Mouse (Mus musculus) NIH3T3 (cell line): Measurements from ENCODE around the gene Hoxa5.

Experiments used
- DNase-seq: peaks from one replicate; pipeline ENCODE4 v3.0.0-alpha.2; 2012; ENCODE audit warnings: low read depth

Gene Hoxa5

DNA sequence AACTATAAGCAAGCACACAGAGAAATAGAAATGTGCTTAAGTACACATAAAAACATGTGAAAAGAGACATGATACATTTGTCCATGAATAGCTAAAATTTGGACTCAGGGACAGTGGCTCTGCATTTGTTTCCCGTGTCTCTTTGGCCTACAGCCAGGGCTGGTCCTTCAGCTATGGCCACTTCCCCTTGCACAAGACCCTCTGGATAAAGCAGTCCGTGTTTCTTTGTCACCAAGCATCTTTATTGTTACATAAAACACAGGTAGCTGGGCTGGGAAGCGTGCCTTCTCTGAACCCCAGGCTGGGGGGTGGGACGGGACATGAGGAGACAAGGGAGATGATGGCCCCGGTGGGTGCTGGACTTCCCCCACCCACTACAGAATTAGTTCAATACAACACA is 9.9 kb upstream of the Hoxa5 start:
- peak; percentile 50 for DNase-seq

- DNase-seq = peak; percentile 93
These were observed 9.0 kb upstream of the Hoxa5 start, which contains the start of the genes Hoxa3 and Gm28308 for GRCm38 (mm10) chr6:52213119-52213986. Hoxa3 (minus strand) TSS chr6:52213336. Gm28308 (minus strand) TSS chr6:52213339.

- DNase-seq = peak; percentile 85
These were observed 8.2 kb upstream of the Hoxa5 start for GRCm38 (mm10) chr6:52212556-52213118.

DNA sequence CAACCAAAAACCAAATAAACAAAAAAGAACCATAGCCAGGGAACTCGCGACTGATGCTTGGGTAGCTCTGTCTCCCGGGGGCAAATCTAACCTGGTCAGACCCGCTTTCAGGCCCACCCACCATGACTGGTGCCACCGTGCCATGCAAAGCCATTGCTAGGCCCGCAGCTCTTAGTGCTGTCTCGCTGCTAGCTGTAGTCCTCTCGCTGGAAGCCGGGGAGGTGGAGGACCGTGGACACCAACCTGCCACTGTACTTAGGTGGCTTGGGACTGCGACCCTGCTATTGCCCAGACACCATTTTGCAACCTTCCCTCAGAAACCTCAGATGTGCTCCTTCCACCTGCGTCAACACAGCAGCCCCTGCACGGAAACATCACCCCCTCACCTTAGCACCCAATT is 7.6 kb upstream of the Hoxa5 start:
- DNase-seq = no peak

- peak; percentile 95 for DNase-seq
These were observed 7.0 kb upstream of the Hoxa5 start for GRCm38 (mm10) chr6:52211170-52211935.

GRCm38 (mm10) chr6:52209685-52210046 is 5.3 kb upstream of the Hoxa5 start:
- DNase-seq = no peak

- peak; percentile 46 for DNase-seq
These were observed 4.7 kb upstream of the Hoxa5 start for GRCm38 (mm10) chr6:52208868-52209684.

GRCm38 (mm10) chr6:52208072-52208867 is 3.9 kb upstream of the Hoxa5 start, which contains the start of gene Hoxa6:
Hoxa6 (minus strand) TSS chr6:52208722.
- peak; percentile 79 for DNase-seq

- peak; percentile 55 for DNase-seq
These were observed 3.2 kb upstream of the Hoxa5 start for GRCm38 (mm10) chr6:52207684-52207976.

- peak; percentile 53 for DNase-seq
These were observed 2.7 kb upstream of the Hoxa5 start for GRCm38 (mm10) chr6:52206882-52207683.

DNA sequence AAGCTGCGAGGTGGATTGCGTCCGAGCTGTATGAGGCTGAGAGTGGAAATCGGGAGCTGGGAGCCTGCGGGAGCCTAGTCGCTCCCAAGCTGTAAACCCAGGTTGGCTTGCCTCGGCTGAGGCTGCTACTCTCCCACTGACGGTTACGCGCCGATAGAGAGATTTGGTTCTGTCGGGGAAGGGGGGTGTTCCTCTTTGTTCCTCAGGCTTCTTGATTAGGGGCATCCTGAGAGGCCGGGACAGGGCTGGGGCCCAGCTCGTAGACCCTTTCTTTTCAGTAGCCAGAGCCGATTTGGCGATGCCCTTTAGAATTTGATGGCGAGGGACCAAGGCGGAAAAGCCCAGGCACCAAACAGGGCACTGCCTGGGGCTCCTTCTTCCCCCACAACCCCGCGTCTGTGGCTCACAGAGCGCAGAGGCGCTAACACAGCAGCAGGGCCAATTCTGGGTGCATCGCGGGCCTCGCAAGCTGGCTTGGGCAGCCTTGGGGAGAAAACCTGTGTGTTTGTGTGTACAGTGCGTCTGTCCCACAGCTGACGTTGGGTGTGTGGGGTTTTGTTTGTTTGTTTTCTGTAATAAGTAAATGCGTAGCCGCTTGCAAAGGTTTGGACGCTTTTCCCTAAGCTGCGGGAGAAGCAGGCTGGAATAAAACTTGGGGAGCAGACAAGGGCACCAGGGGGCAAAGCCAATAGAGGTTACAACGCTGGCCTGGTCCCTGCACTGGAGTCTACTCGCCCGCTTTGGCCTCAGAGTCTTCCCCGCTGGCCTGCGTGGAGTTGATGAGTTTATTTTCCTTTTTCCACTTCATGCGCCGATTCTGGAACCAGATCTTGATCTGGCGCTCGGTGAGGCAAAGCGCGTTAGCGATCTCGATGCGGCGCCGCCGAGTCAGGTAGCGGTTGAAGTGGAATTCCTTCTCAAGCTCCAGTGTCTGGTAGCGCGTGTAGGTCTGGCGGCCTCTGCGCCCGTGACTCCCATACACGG is 1.5 kb upstream of the Hoxa5 start:
- peak; percentile 64 for DNase-seq

DNA sequence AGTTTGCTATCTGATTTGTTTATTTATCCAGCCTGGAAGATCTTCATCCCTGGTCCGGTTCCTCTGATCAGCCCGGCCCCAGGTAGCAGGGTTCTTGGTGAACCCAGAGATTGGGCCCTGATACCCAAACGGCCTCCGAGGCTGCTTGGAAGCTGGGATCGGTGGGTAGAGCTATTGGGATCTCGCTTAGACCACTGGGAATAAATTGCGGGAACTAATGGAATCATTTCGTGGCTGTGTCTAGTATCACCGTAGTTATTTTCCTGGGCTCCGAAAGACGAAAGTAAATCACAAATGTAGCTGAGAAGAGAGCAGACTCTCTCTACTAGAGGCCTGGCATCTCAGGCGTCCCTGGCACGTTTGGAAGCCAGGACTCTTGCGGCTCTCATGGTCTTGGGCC is 834 bp upstream of the Hoxa5 start:
- peak; percentile 62 for DNase-seq

- DNase-seq = peak; percentile 66
These were observed 877 bp downstream of the Hoxa5 start for GRCm38 (mm10) chr6:52203371-52204049.

GRCm38 (mm10) chr6:52203121-52203370 is 1.3 kb downstream of the Hoxa5 start:
- peak; percentile 61 for DNase-seq

DNA sequence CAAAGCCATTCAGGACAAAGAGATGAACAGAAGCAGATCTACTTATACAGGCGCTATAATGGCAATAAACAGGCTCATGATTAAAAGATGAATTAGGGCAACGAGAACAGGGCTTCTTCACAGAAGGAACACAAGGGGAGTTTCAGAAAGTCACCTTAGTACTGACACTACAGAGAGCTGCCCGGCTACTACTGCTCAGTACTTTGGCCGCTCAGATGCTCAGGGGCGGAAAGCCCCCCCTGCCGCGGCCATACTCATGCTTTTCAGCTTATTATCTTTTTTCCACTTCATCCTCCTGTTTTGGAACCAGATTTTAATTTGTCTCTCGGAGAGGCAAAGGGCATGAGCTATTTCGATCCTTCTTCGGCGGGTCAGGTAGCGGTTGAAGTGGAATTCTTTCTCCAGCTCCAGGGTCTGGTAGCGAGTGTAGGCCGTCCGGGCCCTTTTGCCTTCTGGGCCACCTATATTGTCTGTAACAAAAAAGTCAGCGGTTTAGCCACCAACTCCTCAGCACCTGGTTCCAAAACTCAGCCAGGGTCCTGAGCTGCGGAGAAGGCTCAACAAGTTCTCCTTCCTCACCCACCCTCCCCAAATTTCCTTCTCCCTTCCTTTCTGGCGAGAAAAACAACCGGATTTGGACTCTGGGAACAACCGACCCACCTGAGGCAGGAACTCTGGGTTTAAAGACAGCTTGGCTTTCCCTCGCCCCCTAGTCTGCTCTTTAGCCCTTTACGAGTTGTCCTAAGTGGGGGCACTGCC is 1.8 kb downstream of the Hoxa5 start:
- DNase-seq = no peak

DNA sequence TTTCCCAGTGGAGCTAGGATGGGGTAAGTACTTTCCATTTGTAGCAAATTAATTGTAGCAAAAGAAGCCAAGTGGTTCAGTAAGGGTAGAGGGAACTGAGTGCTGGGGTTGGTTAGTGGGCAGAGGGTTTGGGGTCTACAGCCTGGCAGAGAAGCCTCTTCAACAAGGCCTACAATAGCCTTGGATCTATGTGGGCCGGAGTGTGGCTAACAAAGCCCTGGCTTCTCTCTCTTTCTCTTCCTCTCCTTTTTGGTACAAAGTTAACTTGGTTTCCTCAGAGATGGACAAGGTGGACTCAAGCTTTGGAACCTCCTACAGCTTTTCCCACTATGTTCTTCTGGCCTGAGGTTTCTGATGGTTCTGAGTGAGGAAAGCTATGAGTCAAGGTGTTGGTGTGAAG is 3.1 kb downstream of the Hoxa5 start:
- no peak for DNase-seq

DNA sequence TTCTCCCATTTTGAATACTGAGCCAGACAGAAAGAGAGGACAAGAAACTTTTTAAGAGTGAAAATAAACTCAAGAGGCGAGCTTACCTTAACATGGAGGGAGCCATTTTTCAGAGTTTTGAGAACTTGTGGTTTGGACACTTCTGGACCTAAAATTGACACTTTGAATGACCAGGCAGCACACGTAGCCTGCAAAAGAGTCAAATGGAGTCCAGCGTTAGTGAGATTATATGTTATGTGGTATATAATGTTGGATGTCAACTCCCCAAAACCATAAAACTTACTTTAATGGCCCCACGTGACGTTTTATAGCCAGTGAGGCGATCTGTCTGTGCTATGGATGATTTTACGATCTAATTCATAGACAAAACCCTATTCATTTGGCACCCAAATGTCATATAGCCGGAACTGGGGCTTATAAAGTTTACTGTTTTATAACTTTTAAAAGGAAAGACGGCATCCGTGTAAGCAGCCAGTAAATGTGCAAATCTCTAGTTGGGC is 3.6 kb downstream of the Hoxa5 start:
- peak; percentile 15 for DNase-seq
